Mouse (Mus musculus) embryo, embryonic 11 days (tissue): Measurements from ENCODE around the gene Gm14781.
"Not testable (repeated sequence)": the region's sequence is repeated elsewhere in the genome, so short reads cannot be mapped to it uniquely, and the experiment has no call there.

Experiments used
- DNase-seq: peaks from one replicate; pipeline ENCODE4 v3.0.0-alpha.2; 2015

The Gm14781 gene

GRCm38 (mm10) chrX:91631894-91632293 is at the start of gene Gm14781:
Gm14781 (plus strand) TSS chrX:91632194.
- not testable (repeated sequence) for DNase-seq

GRCm38 (mm10) chrX:91654964-91655575 is 23.1 kb downstream of the Gm14781 start:
- DNase-seq = not testable (repeated sequence)
